Mouse (Mus musculus) liver, postnatal 0 days (tissue): ENCODE results near the gene Myo3b. TPM values are rescaled to one million over a fixed set of nuclear protein-coding genes. Genes with fewer than 3 reads are reported as not detected.
A peak's percentile ranks its signal among the peaks of the same experiment; 100 is the strongest.

ENCODE experiments used
- ATAC-seq: fragments of 200-750 bp; cut with Nextera tagmentation; 2 replicates; pipeline ENCODE4 v1.8.0; 2017; ENCODE audit warnings: mild to moderate bottlenecking, moderate library complexity
- DNase-seq: peaks from one replicate; pipeline ENCODE4 v3.0.0-alpha.2; 2016
- H3K27ac ChIP-seq: fragments of 300-500 bp; sonication (generic); 2 replicates; pipeline ENCODE4 v1.5.1; 2014; ENCODE audit warnings: antibody characterized with exemption, moderate library complexity, mild to moderate bottlenecking, low read depth
- H3K27me3 ChIP-seq: fragments of 300-500 bp; sonication (generic); 2 replicates; pipeline ENCODE4 v1.6.1; 2014; ENCODE audit warnings: low read length, control low read depth, mixed read lengths; ENCODE audit not compliant: insufficient read depth
- H3K36me3 ChIP-seq: fragments of 300-500 bp; sonication (generic); replicated peaks from 2 replicates; pipeline ENCODE4 v1.6.1; 2014; ENCODE audit warnings: mild to moderate bottlenecking, control low read depth, low read length, moderate library complexity, mixed read lengths; ENCODE audit not compliant: insufficient read depth
- H3K4me1 ChIP-seq: fragments of 300-500 bp; sonication (generic); 2 replicates; pipeline ENCODE4 v1.6.1; 2014; ENCODE audit warnings: antibody characterized with exemption, mild to moderate bottlenecking, control low read depth; ENCODE audit not compliant: insufficient read depth
- H3K4me2 ChIP-seq: fragments of 300-500 bp; sonication (generic); 2 replicates; pipeline ENCODE4 v1.6.1; 2014; ENCODE audit warnings: low read depth, mild to moderate bottlenecking, low read length, moderate library complexity, mixed read lengths
- H3K4me3 ChIP-seq: fragments of 300-500 bp; sonication (generic); 2 replicates; pipeline ENCODE4 v1.5.1; 2014; ENCODE audit warnings: low read depth, low read length
- H3K9ac ChIP-seq: fragments of 300-500 bp; sonication (generic); replicated peaks from 2 replicates; pipeline ENCODE4 v1.6.1; 2014; ENCODE audit warnings: mild to moderate bottlenecking, moderate library complexity
- H3K9me3 ChIP-seq: fragments of 300-500 bp; sonication (generic); 2 replicates; pipeline ENCODE4 v1.6.1; 2016; ENCODE audit warnings: mild to moderate bottlenecking, control low read depth, low read length, mixed read lengths
- CTCF ChIP-seq: sonication (generic); IDR thresholded peaks from 2 replicates; pipeline ENCODE4 v1.5.1; 2016; ENCODE audit warnings: antibody characterized with exemption, low read depth
- EP300 ChIP-seq: IDR thresholded peaks from 2 replicates; pipeline ENCODE4 v1.6.1; 2016; ENCODE audit warnings: antibody characterized with exemption, low read depth, mild to moderate bottlenecking
- WGBS: fragments of 180-500 bp; shearing (Covaris S2); extraction: QIAGEN DNeasy Blood & Tissue Kit; methylation state at CpG from one replicate; pipeline ENCODE4 v1.1.7; 2014; ENCODE audit not compliant: insufficient replicate concordance; 5-methylcytosine and 5-hydroxymethylcytosine counted together
- polyA plus RNA-seq: library from polyadenylated mRNA; unstranded; fragments of >200 nt; fragmentation: Nextera tagmentation; extraction: Ambion mirVana; gene quantifications from 2 replicates; pipeline ENCODE4 v1.2.1, GENCODE M21; 2015

The Myo3b gene
- polyA plus RNA-seq, 1 experiment from 2014 or later, result not detected

DNA sequence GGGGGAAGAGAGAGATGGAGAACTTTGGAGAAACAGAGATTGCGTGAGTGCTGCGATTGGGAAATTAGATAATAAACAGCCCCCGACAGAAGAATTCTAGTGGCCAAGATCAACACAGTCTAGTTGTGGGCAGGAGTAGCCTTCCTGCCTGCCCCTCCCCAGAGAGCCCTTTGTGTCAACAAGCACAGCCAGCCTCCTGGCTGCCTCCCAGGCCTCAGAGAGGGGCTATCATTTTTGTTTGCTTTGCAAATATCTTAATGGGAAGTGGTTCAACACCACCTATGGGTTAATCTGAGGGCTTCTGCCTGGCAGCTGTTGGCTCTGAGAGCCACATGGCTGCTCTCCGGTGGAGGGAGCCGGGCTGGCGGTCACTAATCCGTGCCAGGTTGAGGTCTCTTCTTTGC, 298.3 kb downstream of the Myo3b start:
- peak overlapping the region; percentile 36 for H3K4me2 ChIP-seq
- peak; percentile 41 for DNase-seq
- no peaks in the 10 kb centered on the region for H3K36me3 ChIP-seq
- no peak for TF ChIP-seq CTCF
- TF ChIP-seq EP300, result no peak
- H3K4me1 ChIP-seq, result 0 out of 2 replicates have a peak, but pooled peaks cover 3% of the 10 kb centered on the region
- ATAC-seq, result peak; percentile 45; the same call in 1 of the 2 replicates
- H3K9me3 ChIP-seq, result no peaks in the 10 kb centered on the region
- no peaks in the 10 kb centered on the region for H3K27me3 ChIP-seq
- no peak overlapping the region for H3K4me3 ChIP-seq
- whole genome bisulfite sequencing, result 20% methylated on average over 7 of the region's 7 CpGs
- no peak overlapping the region for H3K9ac ChIP-seq
- H3K27ac ChIP-seq, result no peak overlapping the region

DNA sequence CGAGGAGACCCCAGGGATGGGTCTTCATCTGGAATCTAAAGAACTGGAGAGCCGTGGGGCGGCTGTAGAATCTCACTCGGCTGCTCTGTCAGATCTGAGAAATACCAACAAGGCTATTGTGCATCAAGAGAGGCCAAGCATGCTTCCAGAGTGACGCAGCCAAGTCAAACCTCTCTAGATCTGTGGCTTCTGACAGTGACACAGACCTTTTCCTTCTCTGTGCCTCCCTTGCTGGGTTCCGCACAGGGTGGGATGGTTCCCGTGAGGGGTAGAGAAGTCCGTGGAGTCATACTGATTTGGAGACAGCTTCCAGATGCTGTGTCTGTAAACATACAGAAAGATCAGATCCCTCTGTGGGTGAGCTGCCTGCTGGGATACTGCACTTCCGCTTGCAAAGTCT, 298.9 kb downstream of the Myo3b start:
- no peak overlapping the region for H3K4me3 ChIP-seq
- ATAC-seq (no peak), DNase-seq (no peak)
- H3K9ac ChIP-seq, result no peak overlapping the region
- TF ChIP-seq EP300 (no peak), CTCF (no peak)
- no peaks in the 10 kb centered on the region for H3K36me3 ChIP-seq
- H3K4me2 ChIP-seq, result no peak overlapping the region
- WGBS, result 45% methylated on average over 9 of the region's 9 CpGs
- no peaks in the 10 kb centered on the region for H3K27me3 ChIP-seq
- H3K4me1 ChIP-seq, result 0 out of 2 replicates have a peak, but pooled peaks cover 3% of the 10 kb centered on the region
- H3K9me3 ChIP-seq, result no peaks in the 10 kb centered on the region
- no peak overlapping the region for H3K27ac ChIP-seq

DNA sequence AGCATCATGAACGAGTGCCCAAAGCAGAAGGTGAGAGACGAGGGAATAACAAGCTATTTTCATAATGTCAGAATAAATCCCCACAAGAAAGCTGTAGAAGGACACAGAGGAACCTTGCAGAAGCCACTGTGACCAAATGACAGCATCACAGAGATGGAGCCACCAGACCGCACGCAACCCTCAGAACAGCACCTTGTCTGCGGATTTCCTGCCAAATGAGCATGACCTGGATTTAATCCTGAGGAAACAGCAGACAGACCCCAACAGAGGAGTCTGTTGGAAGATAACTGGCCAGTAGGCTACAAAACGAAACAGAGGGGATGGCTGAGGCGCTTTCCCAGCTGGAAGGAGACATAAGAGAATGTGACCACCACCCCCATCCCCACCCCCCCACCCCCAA, 300.1 kb downstream of the Myo3b start:
- no peak for DNase-seq
- Histone ChIP-seq H3K4me3 (no peak overlapping the region), H3K27ac (no peak overlapping the region), H3K4me2 (no peak overlapping the region), H3K36me3 (no peaks in the 10 kb centered on the region), H3K4me1 (0 out of 2 replicates have a peak, but pooled peaks cover 3% of the 10 kb centered on the region), H3K27me3 (no peaks in the 10 kb centered on the region), H3K9me3 (no peaks in the 10 kb centered on the region), H3K9ac (no peak overlapping the region)
- no peak for ATAC-seq
- TF ChIP-seq CTCF (no peak), EP300 (no peak)
- WGBS, result 71% methylated on average over 7 of the region's 7 CpGs

DNA sequence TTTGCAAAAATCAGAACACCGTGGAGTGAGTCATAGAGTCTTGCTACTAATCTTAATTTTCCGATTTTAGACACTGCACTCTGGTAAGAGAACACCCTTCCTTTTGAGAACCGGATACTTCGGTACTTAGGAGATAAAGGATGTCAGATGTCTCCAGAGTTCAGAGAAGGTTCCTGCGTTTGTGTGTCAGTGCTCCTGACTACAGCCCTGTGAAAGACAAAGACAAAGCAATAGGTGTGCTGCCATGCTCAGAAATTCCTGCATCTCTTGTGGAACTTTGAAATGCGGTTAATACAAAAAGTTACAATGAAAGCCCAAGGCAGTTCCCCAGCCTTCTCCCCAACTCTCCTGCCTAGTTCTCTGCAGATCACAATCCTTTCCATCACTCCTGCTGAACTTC, 300.6 kb downstream of the Myo3b start:
- no peaks in the 10 kb centered on the region for H3K9me3 ChIP-seq
- ATAC-seq (no peak), DNase-seq (no peak)
- no peak overlapping the region for H3K9ac ChIP-seq
- H3K27ac ChIP-seq, result no peak overlapping the region
- 0 out of 2 replicates have a peak, but pooled peaks cover 3% of the 10 kb centered on the region for H3K4me1 ChIP-seq
- no peak overlapping the region for H3K4me2 ChIP-seq
- no peak overlapping the region for H3K4me3 ChIP-seq
- 55% methylated on average over 6 of the region's 6 CpGs for WGBS
- TF ChIP-seq CTCF (no peak), EP300 (no peak)
- no peaks in the 10 kb centered on the region for H3K36me3 ChIP-seq
- no peaks in the 10 kb centered on the region for H3K27me3 ChIP-seq

DNA sequence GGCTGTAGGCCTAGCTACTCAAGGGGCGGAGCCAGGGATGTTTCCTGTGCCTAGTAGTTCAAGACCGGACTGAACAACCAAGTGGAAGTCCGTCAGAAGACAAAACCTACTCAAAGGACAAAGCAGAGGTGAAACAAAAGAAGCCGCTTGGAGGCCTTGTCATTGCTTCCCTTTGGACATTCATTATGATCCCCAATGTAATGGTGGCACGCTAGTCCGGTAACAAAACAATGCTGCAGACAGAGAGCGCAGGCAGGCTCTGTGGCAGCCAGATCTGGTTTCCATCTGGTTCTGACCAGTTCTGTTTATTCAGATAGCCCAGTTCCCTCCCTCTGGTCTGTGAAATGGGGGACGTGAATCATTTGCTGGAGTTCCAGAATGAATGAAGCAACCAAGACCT, 301.3 kb downstream of the Myo3b start:
- no peak overlapping the region for H3K9ac ChIP-seq
- H3K27ac ChIP-seq, result no peak overlapping the region
- H3K4me2 ChIP-seq, result no peak overlapping the region
- H3K27me3 ChIP-seq, result no peaks in the 10 kb centered on the region
- H3K36me3 ChIP-seq, result no peaks in the 10 kb centered on the region
- TF ChIP-seq EP300 (no peak), CTCF (no peak)
- 82% methylated on average over 8 of the region's 8 CpGs for WGBS
- no peaks in the 10 kb centered on the region for H3K9me3 ChIP-seq
- H3K4me3 ChIP-seq, result no peak overlapping the region
- H3K4me1 ChIP-seq, result 0 out of 2 replicates have a peak, but pooled peaks cover 3% of the 10 kb centered on the region
- no peak for DNase-seq
- no peak for ATAC-seq

DNA sequence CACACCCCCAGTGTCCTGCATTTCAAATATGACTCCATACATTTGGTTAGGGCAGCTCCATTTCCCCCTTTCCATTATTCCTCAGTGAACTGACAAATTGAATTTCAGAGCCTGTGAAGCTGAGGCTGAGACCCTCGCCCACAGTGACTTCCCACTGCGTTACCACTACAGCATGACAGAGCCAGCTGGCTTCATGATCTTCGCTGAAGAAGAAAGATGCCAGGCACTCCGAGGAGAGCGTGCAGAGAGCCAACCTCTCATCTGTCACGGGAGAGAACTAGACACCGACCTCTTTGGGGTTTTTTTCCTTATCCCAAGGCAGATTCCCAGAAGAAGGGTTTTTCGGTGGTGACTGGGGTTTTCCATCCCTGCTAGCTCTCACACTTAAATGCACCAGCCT, 306.2 kb downstream of the Myo3b start:
- no peak overlapping the region for H3K4me3 ChIP-seq
- TF ChIP-seq CTCF, result no peak
- TF ChIP-seq EP300, result no peak
- no peak overlapping the region for H3K4me2 ChIP-seq
- DNase-seq (no peak), ATAC-seq (no peak)
- H3K9ac ChIP-seq, result no peak overlapping the region
- WGBS, result 72% methylated on average over 8 of the region's 8 CpGs
- no peaks in the 10 kb centered on the region for H3K4me1 ChIP-seq
- H3K9me3 ChIP-seq, result no peaks in the 10 kb centered on the region
- H3K27me3 ChIP-seq, result no peaks in the 10 kb centered on the region
- H3K36me3 ChIP-seq, result no peaks in the 10 kb centered on the region
- no peak overlapping the region for H3K27ac ChIP-seq

DNA sequence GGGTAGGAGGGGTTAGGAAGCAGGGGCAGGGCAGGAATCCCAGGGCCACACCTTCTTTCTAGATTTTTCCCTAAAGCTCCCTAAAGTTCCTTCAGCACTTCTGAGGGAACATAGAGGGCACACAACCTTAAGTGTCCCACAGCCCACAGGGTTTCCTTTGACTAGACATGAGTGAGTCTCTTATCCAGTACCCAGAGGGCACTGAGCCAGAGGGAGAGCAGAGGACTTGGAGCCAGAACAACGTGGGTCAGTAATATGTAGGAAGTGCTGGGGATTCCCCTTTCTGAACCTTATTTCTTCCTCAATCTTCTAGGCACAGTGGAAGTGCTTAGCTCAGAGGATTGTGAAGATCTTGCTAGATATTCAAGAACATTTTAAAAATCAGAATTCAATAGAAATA, 308.6 kb downstream of the Myo3b start:
- H3K9ac ChIP-seq, result no peak overlapping the region
- no peaks in the 10 kb centered on the region for H3K27me3 ChIP-seq
- H3K9me3 ChIP-seq, result no peaks in the 10 kb centered on the region
- 12% methylated on average over 1 of the region's 1 CpGs for WGBS
- H3K4me2 ChIP-seq, result no peak overlapping the region
- H3K27ac ChIP-seq, result no peak overlapping the region
- no peak overlapping the region for H3K4me3 ChIP-seq
- TF ChIP-seq EP300 (no peak), CTCF (no peak)
- no peak for ATAC-seq
- no peak for DNase-seq
- H3K4me1 ChIP-seq, result no peaks in the 10 kb centered on the region
- no peaks in the 10 kb centered on the region for H3K36me3 ChIP-seq
